Comparison of ENCODE assay signal across 9 mouse cellular contexts in genomic region chr8:123763355-123763754, GRCm38 (mm10). TPM values are rescaled to one million over a fixed set of nuclear protein-coding genes. Genes with fewer than 3 reads are reported as not detected.
DNase-seq lines count a peak whose midpoint lies in the region; ATAC-seq lines count a peak whose summit lies in the region.
"Had no signal": no experiment of that assay in that cellular context is flagged by ENCODE, and none has a peak within 500 bp of the region (broad histone marks: within the 10 kb centered on the region; RNA-seq: fewer than 3 reads in every experiment).

No protein-coding gene starts in this region.

- H3K4me3 ChIP-seq in neural tube, embryonic 15.5 days (replicated peaks): no peak overlapping the region

- no peaks in the 10 kb centered on the region for H3K9me3 ChIP-seq in neural tube, embryonic 15.5 days (replicated peaks)

- DNase-seq in cerebellum, postnatal 10 days: peak; percentile 48 to 61
- no peak for DNase-seq in cerebellum, postnatal 25 days
- peak; percentile 26 for DNase-seq in left cerebral cortex, postnatal 4 days
- no peak for DNase-seq in left cerebral cortex, postnatal 36 days (ENCODE audit: low spot score in 2 of 2)
- DNase-seq in heart, postnatal 10 days: peak; percentile 63 to 70
- no peak for DNase-seq in cerebellum, adult 9-11 months
- no peak for DNase-seq in layer of hippocampus, adult 9-11 months
- DNase-seq: cerebellum, postnatal 36 days had no signal

- intact Hi-C loops in left cerebral cortex, postnatal 4 days (cut with DNase I): no loop called here
- intact Hi-C loops in left cerebral cortex, postnatal 36 days (cut with DNase I): no loop called here
- intact Hi-C loops in heart, postnatal 10 days (cut with DNase I): loop anchor here (5.0 kb wide), 1 partner anchor 41 kb away; no protein-coding TSS in a partner anchor

- H3K27me3 ChIP-seq in neural tube, embryonic 15.5 days (replicated peaks): no peaks in the 10 kb centered on the region

- WGBS in neural tube, embryonic 15.5 days: 31% methylated on average over 7 of the region's 7 CpGs

- H3K9ac ChIP-seq in neural tube, embryonic 15.5 days (replicated peaks): no peak overlapping the region

- H3K4me1 ChIP-seq in neural tube, embryonic 15.5 days: peaks cover 40% of the 10 kb centered on the region

- H3K4me2 ChIP-seq in neural tube, embryonic 15.5 days: no peak overlapping the region

- H3K27ac ChIP-seq in neural tube, embryonic 15.5 days (replicated peaks): peak overlapping the region; percentile 45

- ATAC-seq in neural tube, embryonic 15.5 days (ENCODE audit: low FRiP score): no peak

- no peaks in the 10 kb centered on the region for H3K36me3 ChIP-seq in neural tube, embryonic 15.5 days

RNA-seq across cellular contexts. Expression of gene Rab4a, which starts 42.4 kb away (rescaled TPM):
- 10 to 100 TPM; 61.7 to 68.4 TPM for total RNA-seq in left cerebral cortex, postnatal 4 days (2021)
- total RNA-seq in left cerebral cortex, postnatal 36 days (2021): 10 to 100 TPM; 41.0 to 45.8 TPM
- total RNA-seq in heart, postnatal 10 days (2021): 1 to 10 TPM; 8.0 to 9.5 TPM
- polyA plus RNA-seq in neural tube, embryonic 15.5 days (2015; fragmentation: Nextera tagmentation; extraction: Ambion mirVana): 78.2 and 87.0 TPM in 2 replicates

Comparison
In these comparisons a context has a peak if more than half of its experiments do, and no peak if none do; other contexts are left out.
1. DNase-seq: peak in cerebellum, postnatal 10 days (2 of 2), left cerebral cortex, postnatal 4 days (single experiment) and heart, postnatal 10 days (2 of 2); none in cerebellum, postnatal 25 days (0 of 2), left cerebral cortex, postnatal 36 days (0 of 2), cerebellum, adult 9-11 months (single experiment) and layer of hippocampus, adult 9-11 months (single experiment).